Mouse (Mus musculus) adrenal gland, postnatal 4 days (tissue): ENCODE results near the gene Atrip. TPM values are rescaled to one million over a fixed set of nuclear protein-coding genes. Genes with fewer than 3 reads are reported as not detected.
A peak's percentile ranks its signal among the peaks of the same experiment; 100 is the strongest.

Experiments
- DNase-seq, 2 experiments: peaks; one replicate each; pipeline ENCODE4 v3.0.0; 2021 to 2022; ENCODE audit warnings: low spot score in 2 of 2, mixed read lengths in 2 of 2
- total RNA-seq, 2 experiments: library from RNA; stranded (reverse); gene quantifications; 2 replicates each; pipeline ENCODE4 v1.2.3; 2021

Gene Atrip
- total RNA-seq, 2 experiments from 2014 or later = 20.7 to 21.3 TPM

GRCm38 (mm10) chr9:109039681-109040080, 34.2 kb downstream of the Atrip start:
- no peak for DNase-seq

- DNase-seq = no peak
These were observed 35.0 kb downstream of the Atrip start for GRCm38 (mm10) chr9:109038901-109039364.

GRCm38 (mm10) chr9:109038086-109038895, 35.6 kb downstream of the Atrip start, which contains the start of gene Shisa5:
Gene Shisa5 (plus strand): TSS chr9:109038565.
- DNase-seq = peak; percentile 63 to 76

- no peak for DNase-seq
These were observed 41.5 kb downstream of the Atrip start for GRCm38 (mm10) chr9:109032435-109032834.

GRCm38 (mm10) chr9:109031686-109032085, 42.2 kb downstream of the Atrip start:
- no peak for DNase-seq

- no peak for DNase-seq
These were observed 42.9 kb downstream of the Atrip start for GRCm38 (mm10) chr9:109031001-109031400.

- DNase-seq = no peak
These were observed 43.6 kb downstream of the Atrip start for GRCm38 (mm10) chr9:109030312-109030711.

- no peak for DNase-seq
These were observed 45.0 kb downstream of the Atrip start for GRCm38 (mm10) chr9:109028919-109029318.

- no peak for DNase-seq
These were observed 45.5 kb downstream of the Atrip start for GRCm38 (mm10) chr9:109028421-109028820.

GRCm38 (mm10) chr9:109027521-109027920, 46.4 kb downstream of the Atrip start:
- DNase-seq = no peak

GRCm38 (mm10) chr9:109022866-109023685, 50.8 kb downstream of the Atrip start:
- DNase-seq = no peak

GRCm38 (mm10) chr9:109021428-109021827, 52.5 kb downstream of the Atrip start:
- DNase-seq = no peak

- DNase-seq = no peak
These were observed 56.8 kb downstream of the Atrip start for GRCm38 (mm10) chr9:109016973-109017604.

GRCm38 (mm10) chr9:109015397-109015796, 58.5 kb downstream of the Atrip start:
- DNase-seq = no peak

GRCm38 (mm10) chr9:109010316-109010690, 63.6 kb downstream of the Atrip start:
- DNase-seq = no peak

GRCm38 (mm10) chr9:109009636-109010315, 64.1 kb downstream of the Atrip start:
- DNase-seq = no peak

- DNase-seq = no peak
These were observed 64.8 kb downstream of the Atrip start for GRCm38 (mm10) chr9:109008994-109009635.

GRCm38 (mm10) chr9:109008081-109008480, 65.8 kb downstream of the Atrip start:
- DNase-seq = no peak
